Mouse (Mus musculus) embryo, embryonic 11 days (tissue): ENCODE results near the gene Lzic.

Source experiments
- DNase-seq: peaks from one replicate; pipeline ENCODE4 v3.0.0-alpha.2; 2015

Lzic gene

GRCm38 (mm10) chr4:149484566-149484965, 463 bp upstream of the Lzic start:
- no peak for DNase-seq

GRCm38 (mm10) chr4:149485825-149486206, 787 bp downstream of the Lzic start:
- peak; percentile 64 for DNase-seq

- DNase-seq: no peak
Measured at GRCm38 (mm10) chr4:149487729-149488128, 2.7 kb downstream of the Lzic start.

GRCm38 (mm10) chr4:149489415-149490240, 4.6 kb downstream of the Lzic start:
- no peak for DNase-seq

DNA sequence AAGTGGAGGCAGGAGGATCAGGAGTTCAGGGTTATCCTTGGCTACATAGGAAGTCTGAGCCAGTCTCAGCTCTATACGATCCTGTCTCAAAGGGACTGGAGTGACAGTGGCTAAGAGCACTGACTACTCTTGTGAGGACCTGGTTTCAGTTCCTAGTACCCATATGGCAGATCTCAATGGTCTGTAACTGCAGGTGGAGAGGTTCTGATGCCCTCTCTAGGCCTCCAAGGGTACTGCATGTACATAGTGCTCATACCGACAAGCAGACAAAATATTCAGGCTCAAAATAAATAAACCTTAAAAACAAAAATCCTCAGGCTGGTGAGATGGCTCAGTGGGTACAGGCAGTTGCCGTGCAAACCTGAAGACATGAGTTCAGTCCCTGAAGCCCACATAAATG, 6.1 kb downstream of the Lzic start:
- DNase-seq: no peak

DNA sequence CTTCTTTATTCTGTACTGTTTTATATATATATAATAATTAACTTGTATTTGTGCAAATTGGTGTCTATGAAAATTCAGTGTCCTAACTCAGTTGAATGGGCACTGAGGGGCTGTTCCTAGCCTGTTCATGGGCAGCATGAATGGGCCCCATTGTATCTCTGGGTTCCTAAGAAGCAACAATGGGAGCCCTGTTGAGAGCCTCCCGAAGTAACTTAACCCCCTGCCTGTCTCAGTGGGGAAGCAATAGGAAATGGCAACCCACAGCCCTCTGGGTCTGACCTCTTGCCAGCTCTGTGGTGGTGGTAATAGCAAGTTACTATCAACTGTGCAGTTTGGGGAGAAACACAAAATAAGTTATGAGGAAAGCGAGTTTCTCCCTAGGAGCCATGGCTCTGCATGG, 11.6 kb downstream of the Lzic start:
- peak; percentile 65 for DNase-seq

DNA sequence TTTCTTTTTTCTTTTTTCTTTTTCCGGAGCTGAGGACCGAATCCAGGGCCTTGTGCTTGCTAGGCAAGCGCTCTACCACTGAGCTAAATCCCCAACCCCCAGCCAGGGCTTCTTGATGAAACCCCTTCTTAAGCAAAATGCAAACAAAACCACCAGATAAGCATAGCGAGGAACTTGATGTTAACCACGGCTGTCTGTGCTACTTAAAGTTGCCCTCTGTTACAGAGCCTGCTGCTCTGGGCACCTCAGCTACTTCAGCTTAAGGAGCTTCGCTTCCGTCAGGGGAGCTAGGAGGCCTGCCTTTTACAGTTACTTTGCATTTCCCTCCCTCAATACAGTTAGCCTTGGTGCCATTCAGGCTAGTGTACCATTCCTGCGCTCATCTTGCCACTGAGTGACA, 13.9 kb downstream of the Lzic start:
- DNase-seq: no peak

GRCm38 (mm10) chr4:149499790-149500189, 14.8 kb downstream of the Lzic start:
- DNase-seq: no peak

GRCm38 (mm10) chr4:149504363-149504762, 19.3 kb downstream of the Lzic start:
- DNase-seq: no peak

GRCm38 (mm10) chr4:149504858-149505257, 19.8 kb downstream of the Lzic start:
- DNase-seq: no peak

- peak; percentile 32 for DNase-seq
Measured at GRCm38 (mm10) chr4:149505261-149505967, 20.4 kb downstream of the Lzic start.

DNA sequence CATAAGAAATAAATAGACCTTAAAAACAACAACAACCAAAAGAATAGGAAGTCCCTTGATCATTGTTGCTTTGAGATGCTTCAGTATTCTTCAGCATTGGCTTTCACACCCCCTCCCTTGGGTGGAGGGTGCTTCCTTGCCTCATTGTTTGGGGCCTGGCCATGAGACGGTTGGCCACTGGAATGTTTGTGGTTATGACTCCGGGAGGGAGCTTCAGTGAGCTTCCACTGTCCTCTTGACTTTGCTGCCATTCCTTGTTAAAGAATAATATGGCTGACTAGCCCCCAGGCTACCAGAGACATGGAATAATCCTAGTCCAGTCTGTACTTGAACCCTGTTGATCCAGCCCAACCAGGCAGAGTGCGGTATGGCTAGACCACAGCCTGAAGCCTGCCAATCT, 21.9 kb downstream of the Lzic start:
- DNase-seq: no peak

- no peak for DNase-seq
Measured at GRCm38 (mm10) chr4:149511221-149511646, 26.2 kb downstream of the Lzic start.

- no peak for DNase-seq
Measured at GRCm38 (mm10) chr4:149512072-149512471, 27.0 kb downstream of the Lzic start.

DNA sequence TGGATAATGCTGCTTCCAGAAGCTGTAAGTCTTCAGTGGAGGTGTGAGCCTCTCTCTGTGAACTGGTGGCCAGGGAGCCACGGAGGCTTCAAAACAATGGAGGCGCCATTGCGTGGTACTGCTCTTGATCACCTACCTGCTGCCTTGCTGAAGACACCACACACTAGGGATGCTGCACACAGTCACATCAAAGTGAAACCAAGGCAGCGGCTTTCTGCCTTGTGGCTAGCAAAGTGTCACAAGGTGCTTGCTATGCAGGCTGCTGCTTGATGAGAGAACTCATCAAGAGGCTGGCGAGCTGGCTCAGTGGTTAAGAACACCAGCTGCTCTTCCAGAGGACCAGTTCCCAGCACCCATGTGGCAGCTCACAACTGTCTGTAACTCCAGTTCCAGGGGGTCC, 30.7 kb downstream of the Lzic start:
- DNase-seq: no peak

DNA sequence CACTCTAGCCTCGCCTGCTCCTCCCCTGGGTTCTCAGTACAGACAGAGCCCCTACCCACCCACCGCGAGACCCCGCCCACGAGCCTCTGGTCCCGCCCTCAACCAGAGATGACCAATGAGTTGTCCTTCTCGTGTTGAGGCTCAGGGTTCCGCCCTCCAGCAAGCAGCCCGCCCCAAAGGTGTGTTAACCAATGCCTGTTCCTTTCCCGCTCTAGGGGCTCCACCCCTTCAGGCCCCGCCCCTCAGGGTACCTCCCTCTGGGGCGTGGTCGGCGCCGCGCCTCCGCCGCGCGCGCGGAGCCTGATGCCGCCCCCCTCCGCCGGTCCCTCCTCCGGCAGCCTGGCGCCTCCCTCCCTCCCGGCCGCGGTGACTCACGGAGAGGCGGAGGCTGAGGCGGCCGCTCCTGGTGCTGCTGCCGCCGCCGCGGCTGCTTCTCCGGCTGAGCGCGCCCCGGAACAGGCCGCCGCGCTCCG, 32.9 kb downstream of the Lzic start, which contains the start of gene Ctnnbip1:
TSS of gene Ctnnbip1 (plus strand) at position 369 of the 473 bp plus-strand sequence.
- DNase-seq: peak; percentile 98

DNA sequence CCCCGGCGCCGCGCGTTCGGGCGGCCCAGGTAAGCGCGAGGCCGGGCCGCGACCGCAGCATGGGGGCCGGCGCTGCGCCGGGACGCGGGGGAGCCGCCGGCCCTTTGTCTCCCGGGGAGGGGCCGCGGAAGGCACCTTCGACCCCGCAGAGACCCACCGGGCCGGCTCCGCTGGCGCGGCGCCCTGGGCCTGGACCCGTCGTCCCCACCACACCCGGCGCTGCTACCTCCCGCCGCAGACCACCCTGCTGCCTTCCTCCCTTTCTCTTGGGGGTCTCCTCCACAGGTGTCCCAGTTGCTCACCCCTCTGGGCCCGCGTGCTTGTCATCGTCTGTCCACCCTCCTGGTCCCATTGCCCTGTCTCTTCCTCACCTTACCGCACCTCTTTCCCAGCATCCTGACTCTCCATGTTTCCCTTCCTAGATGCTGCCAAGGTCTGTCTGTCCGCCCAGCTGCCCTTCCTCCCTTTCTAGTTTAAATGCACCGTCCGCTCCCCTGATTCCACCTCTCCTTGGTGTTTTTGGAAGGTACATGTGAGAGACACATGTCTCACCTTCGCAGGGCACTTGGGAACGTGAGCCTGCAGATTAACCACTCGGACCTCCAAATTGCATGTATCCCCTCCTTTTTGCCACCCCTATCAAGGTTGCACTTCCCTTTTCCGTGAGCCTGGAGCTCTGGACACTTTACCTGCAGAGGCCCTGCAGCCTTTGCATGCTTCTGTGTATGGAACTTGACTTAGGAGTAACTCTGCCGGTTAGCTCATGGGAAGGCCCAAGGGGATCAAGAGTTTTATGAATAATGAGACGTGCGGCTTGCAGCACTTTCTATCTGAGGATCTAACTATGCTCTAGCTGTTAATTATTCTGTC, 33.6 kb downstream of the Lzic start:
- no peak for DNase-seq

DNA sequence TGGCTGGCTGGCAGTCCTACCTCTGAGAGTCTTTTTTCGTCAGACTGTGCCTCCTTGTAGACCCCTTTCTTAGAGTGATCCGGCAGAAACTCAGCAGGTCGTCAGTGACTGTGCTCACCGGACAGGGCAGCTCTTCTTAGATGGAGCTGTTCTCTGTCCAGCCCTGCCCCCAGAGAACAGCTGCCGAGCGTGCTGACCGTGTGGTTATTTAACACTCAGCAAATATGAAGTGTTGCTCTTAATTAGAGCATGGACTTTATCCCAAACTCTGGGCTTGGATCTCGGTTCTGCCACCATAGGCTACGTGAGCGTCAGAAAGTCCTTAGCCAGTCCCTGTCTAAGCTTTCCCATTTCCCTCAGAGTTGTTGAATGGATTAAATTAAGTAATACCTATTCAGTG, 36.2 kb downstream of the Lzic start:
- no peak for DNase-seq

DNA sequence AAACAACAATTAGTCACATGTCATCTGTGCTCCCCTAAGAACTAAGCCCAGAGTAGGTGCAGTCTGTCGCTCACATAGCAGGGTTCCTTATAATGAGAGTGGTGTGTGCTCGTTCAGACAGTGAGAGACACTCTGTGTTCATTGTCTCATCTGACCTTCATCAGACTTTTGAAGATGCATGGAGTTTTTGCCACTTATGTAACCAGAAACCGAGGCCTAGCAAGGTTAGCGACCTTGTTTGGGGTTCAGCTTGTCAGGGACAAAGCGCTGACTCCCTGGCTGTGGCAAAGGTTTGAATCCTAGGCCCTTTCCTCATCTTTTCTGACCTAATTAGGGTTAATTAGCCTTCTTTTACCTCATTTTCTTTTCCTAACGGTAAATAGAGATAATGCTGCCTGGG, 38.9 kb downstream of the Lzic start:
- no peak for DNase-seq

- DNase-seq: no peak
Measured at GRCm38 (mm10) chr4:149525170-149525569, 40.1 kb downstream of the Lzic start.

DNA sequence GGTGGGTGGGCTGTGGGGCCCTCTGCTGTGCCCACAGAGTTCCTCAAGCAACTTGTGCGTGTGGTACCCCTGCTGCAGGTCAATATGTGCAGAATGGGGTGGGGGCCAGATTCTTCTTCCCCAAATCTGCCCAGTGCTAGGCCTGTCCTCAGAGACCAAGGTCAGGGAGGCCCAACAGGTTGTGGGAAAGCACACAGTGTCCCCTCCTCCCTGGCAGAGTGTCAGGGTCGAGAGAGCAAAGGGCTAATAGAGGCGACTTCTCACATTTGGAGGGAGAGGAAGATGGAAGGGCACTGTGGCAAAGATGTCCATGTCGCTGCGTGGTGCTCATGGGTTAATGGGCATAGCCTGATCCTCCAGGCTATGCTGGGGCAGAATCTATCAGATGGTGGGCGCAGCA, 40.8 kb downstream of the Lzic start:
- DNase-seq: no peak

GRCm38 (mm10) chr4:149526330-149526729, 41.3 kb downstream of the Lzic start:
- DNase-seq: peak; percentile 37
